Mouse (Mus musculus) kidney, embryonic 16.5 days (tissue): ENCODE results near the gene Hspe1. TPM values are rescaled to one million over a fixed set of nuclear protein-coding genes. Genes with fewer than 3 reads are reported as not detected.

Experiments used
- ATAC-seq: fragments of 200-750 bp; cut with Nextera tagmentation; 2 replicates; pipeline ENCODE4 v1.8.0; 2017; ENCODE audit warnings: moderate TSS enrichment; ENCODE audit not compliant: low FRiP score, low TSS enrichment
- H3K27ac ChIP-seq: fragments of 300-500 bp; sonication (generic); 2 replicates; pipeline ENCODE4 v1.5.1; 2014; ENCODE audit warnings: low read length
- H3K27me3 ChIP-seq: fragments of 300-500 bp; sonication (generic); 2 replicates; pipeline ENCODE4 v1.6.1; 2014; ENCODE audit warnings: low read length, control low read depth, mixed read lengths; ENCODE audit not compliant: insufficient read depth
- H3K36me3 ChIP-seq: fragments of 300-500 bp; sonication (generic); 2 replicates; pipeline ENCODE4 v1.6.1; 2014; ENCODE audit warnings: low read length, control low read depth, mixed read lengths; ENCODE audit not compliant: insufficient read depth
- H3K4me1 ChIP-seq: fragments of 300-500 bp; sonication (generic); 2 replicates; pipeline ENCODE4 v1.6.1; 2014; ENCODE audit warnings: low read length, control low read depth, mixed read lengths; ENCODE audit not compliant: insufficient read depth
- H3K4me2 ChIP-seq: fragments of 300-500 bp; sonication (generic); replicated peaks from 2 replicates; pipeline ENCODE4 v1.6.1; 2014; ENCODE audit warnings: low read depth, low read length
- H3K4me3 ChIP-seq: fragments of 300-500 bp; sonication (generic); 2 replicates; pipeline ENCODE4 v1.5.1; 2014; ENCODE audit warnings: mild to moderate bottlenecking, low read length
- H3K9ac ChIP-seq: fragments of 300-500 bp; sonication (generic); replicated peaks from 2 replicates; pipeline ENCODE4 v1.6.1; 2014; ENCODE audit warnings: low read length
- H3K9me3 ChIP-seq: fragments of 300-500 bp; sonication (generic); 2 replicates; pipeline ENCODE4 v1.6.1; 2016; ENCODE audit warnings: low read length, control low read depth
- WGBS: fragments of 180-500 bp; shearing (Covaris S2); extraction: QIAGEN DNeasy Blood & Tissue Kit; methylation state at CpG from one replicate; pipeline ENCODE4 v1.1.7; 2014; 5-methylcytosine and 5-hydroxymethylcytosine counted together
- polyA plus RNA-seq: library from polyadenylated mRNA; unstranded; fragments of >200 nt; fragmentation: Nextera tagmentation; extraction: Ambion mirVana; gene quantifications from 2 replicates; pipeline ENCODE4 v1.2.1, GENCODE M21; 2015

Gene Hspe1
- polyA plus RNA-seq, 1 experiment from 2014 or later = 404 TPM

DNA sequence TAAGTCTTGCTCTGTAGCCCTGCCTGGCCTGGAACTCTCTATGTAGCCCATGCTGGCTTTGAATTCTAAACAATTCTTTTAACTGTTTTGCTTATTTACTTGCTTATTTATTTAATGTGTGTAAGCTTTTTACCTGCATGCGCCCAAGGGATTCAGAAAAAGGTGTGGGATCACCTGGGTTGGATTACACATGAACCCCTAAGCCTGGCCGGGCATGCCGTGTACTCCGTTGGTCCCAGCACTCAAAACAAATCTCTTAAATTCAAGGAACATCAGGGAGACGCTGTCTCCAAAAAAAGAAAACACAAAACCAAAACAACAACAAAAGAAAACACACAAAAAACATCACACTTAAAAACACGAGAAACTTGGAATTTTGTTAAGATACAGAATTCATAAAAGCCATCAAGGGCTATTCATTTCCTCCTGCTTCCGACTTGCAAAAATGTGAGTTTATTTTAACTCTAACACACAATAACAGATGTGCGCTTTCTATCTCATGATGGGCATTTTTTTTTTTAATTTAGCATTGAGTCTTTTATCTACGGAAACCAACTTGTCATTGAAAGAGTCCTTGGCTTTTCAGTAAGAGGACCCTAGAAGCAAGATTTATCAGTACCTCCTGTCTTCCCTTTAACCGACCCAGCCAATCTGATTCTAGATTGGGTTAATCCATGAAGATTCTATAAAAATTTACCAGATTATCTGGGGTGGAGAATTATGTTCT lies 42.4 kb downstream of the Hspe1 start:
- no peaks in the 10 kb centered on the region for H3K9me3 ChIP-seq
- no peaks in the 10 kb centered on the region for H3K27me3 ChIP-seq
- H3K4me2 ChIP-seq = peak overlapping the region; percentile 84
- peak overlapping the region; percentile 87 for H3K27ac ChIP-seq
- peak overlapping the region; percentile 98 for H3K4me3 ChIP-seq
- H3K9ac ChIP-seq = peak overlapping the region; percentile 73
- no peaks in the 10 kb centered on the region for H3K36me3 ChIP-seq
- peaks cover 14% of the 10 kb centered on the region for H3K4me1 ChIP-seq
- WGBS = 61% methylated on average over 10 of the region's 10 CpGs
- ATAC-seq = no peak

DNA sequence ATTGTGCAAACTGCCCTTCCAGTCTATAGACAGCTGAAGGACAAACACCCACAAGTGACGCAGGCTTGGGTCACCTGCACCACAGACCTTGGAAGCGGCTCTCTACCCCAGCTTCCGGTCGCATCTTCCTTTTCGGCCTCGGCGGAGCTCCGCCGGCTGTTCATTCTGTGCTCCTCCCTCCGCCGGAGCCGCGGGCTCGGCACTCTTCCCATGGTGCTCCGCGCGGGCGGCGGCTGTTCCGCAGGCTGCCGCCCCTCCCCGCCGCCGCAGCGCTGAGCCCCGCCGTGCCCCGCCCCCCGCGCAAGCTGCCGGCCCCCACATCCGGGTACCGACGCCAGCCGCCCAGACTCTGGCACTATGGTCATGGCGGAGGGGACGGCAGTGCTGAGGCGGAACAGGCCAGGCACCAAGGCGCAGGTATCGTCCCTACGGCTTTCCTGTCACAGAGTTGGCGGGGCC lies 43.0 kb downstream of the Hspe1 start, which contains the start of gene Mob4:
Mob4 (plus strand) TSS at position 289 of the 459 bp plus-strand sequence.
- Histone ChIP-seq H3K4me3 (peak within 1 kb of the TSS; percentile 98), H3K27me3 (no peaks in the 10 kb centered on the region), H3K9ac (peak within 1 kb of the TSS; percentile 99), H3K9me3 (no peaks in the 10 kb centered on the region), H3K4me1 (peaks cover 14% of the 10 kb centered on the region), H3K36me3 (0 out of 2 replicates have a peak, but pooled peaks cover 3% of the 10 kb centered on the region), H3K27ac (peak within 1 kb of the TSS; percentile 97), H3K4me2 (peak within 1 kb of the TSS; percentile 84)
- under 1% methylated on average over 41 of the region's 42 CpGs for WGBS
- peak; percentile 97 for ATAC-seq

DNA sequence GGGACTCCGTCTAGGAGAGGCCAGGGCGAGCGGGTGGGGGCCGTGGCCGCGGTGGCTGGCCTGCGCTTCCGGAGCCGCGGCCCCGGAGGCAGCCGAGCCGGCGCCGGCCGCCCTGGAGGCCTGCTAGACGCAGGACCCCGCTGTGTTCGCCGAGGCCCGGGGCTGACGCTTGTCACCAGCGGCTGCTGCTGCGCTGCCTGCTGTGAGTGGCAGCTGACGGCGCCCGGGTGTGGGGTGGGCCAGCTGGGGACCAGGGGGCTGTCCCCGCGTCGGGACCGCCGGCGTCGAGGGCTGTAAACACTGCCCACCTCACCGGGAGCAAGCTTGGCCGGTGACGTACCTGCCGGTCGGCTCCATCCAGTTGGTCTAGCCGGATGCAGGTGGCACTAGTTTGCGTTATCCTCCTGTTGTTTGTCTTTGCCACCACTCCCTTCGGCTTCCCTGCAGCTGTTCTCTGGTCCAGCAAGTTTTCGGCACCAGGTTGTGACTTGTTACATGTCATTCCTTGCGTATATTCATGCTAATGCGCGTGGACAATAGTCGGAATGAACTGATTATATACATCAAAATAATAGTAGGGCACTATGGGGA lies 43.6 kb downstream of the Hspe1 start:
- ATAC-seq = peak; percentile 93
- no peaks in the 10 kb centered on the region for H3K27me3 ChIP-seq
- H3K9me3 ChIP-seq = no peaks in the 10 kb centered on the region
- H3K27ac ChIP-seq = peak overlapping the region; percentile 97
- under 1% methylated on average over 36 of the region's 47 CpGs for WGBS
- peak overlapping the region; percentile 99 for H3K9ac ChIP-seq
- H3K4me3 ChIP-seq = peak overlapping the region; percentile 98
- H3K36me3 ChIP-seq = 0 out of 2 replicates have a peak, but pooled peaks cover 3% of the 10 kb centered on the region
- peak overlapping the region; percentile 84 for H3K4me2 ChIP-seq
- peaks cover 14% of the 10 kb centered on the region for H3K4me1 ChIP-seq

DNA sequence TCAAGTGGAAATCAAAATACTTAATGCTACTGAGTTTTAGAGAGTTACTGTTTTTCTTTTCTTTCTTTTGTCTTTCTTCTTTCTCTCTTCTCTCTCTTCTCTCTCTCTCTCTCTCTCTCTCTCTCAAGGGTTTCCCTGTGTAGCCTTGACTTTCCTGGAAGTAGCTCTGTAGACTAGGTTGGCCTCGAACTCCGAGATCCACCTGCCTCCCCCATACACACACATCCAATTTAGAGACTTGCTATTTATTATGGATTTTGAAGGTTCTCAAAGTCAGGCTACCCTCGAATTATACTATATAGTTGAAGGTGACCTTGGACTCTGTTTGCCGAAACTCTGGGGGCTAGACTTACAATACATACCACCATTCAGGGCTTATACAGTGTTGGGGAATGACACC lies 44.4 kb downstream of the Hspe1 start:
- Histone ChIP-seq H3K9ac (peak overlapping the region; percentile 99), H3K9me3 (no peaks in the 10 kb centered on the region), H3K4me3 (peak overlapping the region; percentile 98), H3K36me3 (0 out of 2 replicates have a peak, but pooled peaks cover 3% of the 10 kb centered on the region), H3K4me1 (peaks cover 14% of the 10 kb centered on the region), H3K4me2 (peak overlapping the region; percentile 84), H3K27me3 (no peaks in the 10 kb centered on the region), H3K27ac (no peak overlapping the region)
- WGBS = 53% methylated on average over 4 of the region's 4 CpGs
- no peak for ATAC-seq

DNA sequence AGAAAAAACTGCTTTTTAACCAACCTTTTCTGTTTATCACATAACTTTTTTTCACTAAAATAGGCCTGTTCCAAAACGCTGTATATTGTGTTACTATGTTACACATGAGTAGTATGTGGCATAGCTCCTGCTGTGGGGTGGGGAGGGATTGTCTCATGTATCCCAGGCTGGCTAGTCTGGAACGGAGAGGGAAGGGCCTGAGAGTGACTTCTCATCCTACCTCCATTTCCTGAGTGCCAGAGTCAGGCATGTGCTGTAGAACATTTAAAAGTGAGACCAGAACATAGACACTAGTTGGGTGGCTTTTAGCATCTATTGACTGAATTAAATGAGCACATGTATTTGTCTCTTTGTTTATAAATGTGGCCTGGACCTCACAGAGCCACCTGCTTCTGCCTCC lies 45.2 kb downstream of the Hspe1 start:
- peaks cover 14% of the 10 kb centered on the region for H3K4me1 ChIP-seq
- no peak overlapping the region for H3K9ac ChIP-seq
- no peak overlapping the region for H3K4me3 ChIP-seq
- H3K36me3 ChIP-seq = 0 out of 2 replicates have a peak, but pooled peaks cover 4% of the 10 kb centered on the region
- H3K4me2 ChIP-seq = no peak overlapping the region
- 50% methylated on average over 2 of the region's 2 CpGs for WGBS
- H3K27me3 ChIP-seq = no peaks in the 10 kb centered on the region
- no peaks in the 10 kb centered on the region for H3K9me3 ChIP-seq
- no peak for ATAC-seq
- no peak overlapping the region for H3K27ac ChIP-seq

DNA sequence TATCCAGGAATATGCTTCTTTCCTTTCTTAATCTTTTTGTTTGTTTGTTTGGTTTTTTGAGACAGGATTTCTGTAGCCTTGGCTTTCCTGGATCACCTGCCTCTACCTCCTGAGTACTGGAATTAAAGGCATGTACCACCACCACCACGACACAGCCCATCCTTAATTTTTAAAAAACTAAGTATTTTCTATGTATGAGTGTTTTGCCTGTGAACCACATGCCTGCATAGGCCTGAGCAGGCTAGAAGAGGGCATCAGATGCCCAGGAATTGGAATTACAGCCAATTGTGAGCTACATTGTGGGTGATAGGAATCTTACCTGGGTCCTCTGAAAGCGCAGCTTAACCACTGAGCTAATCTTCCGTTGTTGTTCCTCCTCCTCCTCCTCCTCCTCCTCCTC lies 46.4 kb downstream of the Hspe1 start:
- Histone ChIP-seq H3K27ac (no peak overlapping the region), H3K36me3 (peaks cover 9% of the 10 kb centered on the region; the same call in 1 of the 2 replicates)
- no peak for ATAC-seq

DNA sequence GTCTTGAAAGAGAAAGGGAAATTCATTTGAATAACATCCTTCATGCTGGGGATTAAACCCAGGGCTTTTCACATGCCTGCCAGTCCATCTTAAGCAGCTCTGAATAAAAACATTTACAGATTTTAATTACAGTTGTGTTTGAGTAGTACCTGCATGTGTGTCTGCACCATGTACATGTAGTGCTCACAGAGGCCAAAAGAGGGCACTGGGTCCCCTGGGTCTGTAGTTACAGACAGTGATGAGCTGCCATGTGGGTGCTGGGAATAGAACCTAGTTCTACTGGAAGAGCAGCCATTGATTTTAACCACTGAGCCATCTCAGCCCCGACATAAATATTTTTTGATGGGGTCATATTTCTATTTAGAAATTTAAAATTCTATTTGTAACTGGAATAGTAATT lies 47.9 kb downstream of the Hspe1 start:
- Histone ChIP-seq H3K4me2 (no peak overlapping the region), H3K9me3 (no peaks in the 10 kb centered on the region), H3K36me3 (peaks cover 19% of the 10 kb centered on the region), H3K27me3 (no peaks in the 10 kb centered on the region), H3K4me1 (peaks cover 14% of the 10 kb centered on the region), H3K9ac (no peak overlapping the region), H3K27ac (no peak overlapping the region), H3K4me3 (no peak overlapping the region)
- no peak for ATAC-seq
- WGBS = 89% methylated on average over 1 of the region's 1 CpGs

More for the DNA sequence above, 46.4 kb downstream of the Hspe1 start:
- H3K27me3 ChIP-seq = no peaks in the 10 kb centered on the region
- WGBS = 88% methylated on average over 3 of the region's 3 CpGs
- H3K4me2 ChIP-seq = no peak overlapping the region
- no peaks in the 10 kb centered on the region for H3K9me3 ChIP-seq
- no peak overlapping the region for H3K4me3 ChIP-seq
- H3K9ac ChIP-seq = no peak overlapping the region
- H3K4me1 ChIP-seq = peaks cover 14% of the 10 kb centered on the region

Other genes with a start within 250 kb of the Hspe1 start
- 6.6 and 6.8 TPM in 2 replicates for gene Ankrd44, start 161.7 kb upstream of the Hspe1 start, polyA plus RNA-seq
- 284 and 299 TPM in 2 replicates for gene Sf3b1, start 60.7 kb upstream of the Hspe1 start, polyA plus RNA-seq
- gene Coq10b, start 35.4 kb upstream of the Hspe1 start, polyA plus RNA-seq = 15.3 and 16.5 TPM in 2 replicates
- 480 and 498 TPM in 2 replicates for gene Hspd1, start 111 bp downstream of the Hspe1 start, polyA plus RNA-seq
- gene Mob4, start 43.1 kb downstream of the Hspe1 start, polyA plus RNA-seq = 134 and 139 TPM in 2 replicates
- 7.6 and 9.0 TPM in 2 replicates for gene Rftn2, start 138.7 kb downstream of the Hspe1 start, polyA plus RNA-seq
- 2.2 and 2.6 TPM in 2 replicates for gene Mars2, start 149.0 kb downstream of the Hspe1 start, polyA plus RNA-seq